Mouse (Mus musculus): ENCODE data around the gene Vmn1r66. TPM values are rescaled to one million over a fixed set of nuclear protein-coding genes. Genes with fewer than 3 reads are reported as not detected.

Gene Vmn1r66
- polyA plus RNA-seq (2015; fragmentation: Nextera tagmentation; extraction: Ambion mirVana), result not detected in 2 replicates

GRCm38 (mm10) chr7:10277906-10278305, at the start of gene Vmn1r66:
Gene Vmn1r66, minus strand, starts transcription at chr7:10278006.

Other genes starting within 250 kb of the Vmn1r66 start
- not detected in 2 replicates for gene Vmn2r50, start 224.7 kb downstream of the Vmn1r66 start, polyA plus RNA-seq (2015; fragmentation: Nextera tagmentation; extraction: Ambion mirVana)
- gene Vmn2r51, start 172.3 kb downstream of the Vmn1r66 start, polyA plus RNA-seq (2015; fragmentation: Nextera tagmentation; extraction: Ambion mirVana), result not detected in 2 replicates
- gene Vmn2r52, start 101.4 kb downstream of the Vmn1r66 start, polyA plus RNA-seq (2015; fragmentation: Nextera tagmentation; extraction: Ambion mirVana), result not detected in 2 replicates
- gene Vmn1r67, start 165.3 kb upstream of the Vmn1r66 start, polyA plus RNA-seq (2015; fragmentation: Nextera tagmentation; extraction: Ambion mirVana), result not detected in 2 replicates
- 1.8 and 1.9 TPM in 2 replicates for gene Zik1, start 217.4 kb upstream of the Vmn1r66 start, polyA plus RNA-seq (2015; fragmentation: Nextera tagmentation; extraction: Ambion mirVana)